Mouse (Mus musculus): ENCODE data around the gene Rrp8. TPM values are rescaled to one million over a fixed set of nuclear protein-coding genes. Genes with fewer than 3 reads are reported as not detected.

Rrp8 gene
- polyA plus RNA-seq, 1 experiment: 16.3 TPM

GRCm38 (mm10) chr7:105690875-105691274 is 46.3 kb downstream of the Rrp8 start:
- H3K36me3 ChIP-seq (ENCODE audit: control insufficient read depth, insufficient read depth, low read length): no peaks in the 10 kb centered on the region
- no peak overlapping the region for H3K4me3 ChIP-seq (ENCODE audit: control insufficient read depth, insufficient read depth, low read length)
- TF ChIP-seq CTCF (IDR thresholded peaks at IDR 0.05; ENCODE audit: borderline replicate concordance, control insufficient read depth, extremely low read depth, insufficient read depth, low read length, poor library complexity) (no peak), POLR2A (IDR thresholded peaks at IDR 0.05; ENCODE audit: control insufficient read depth, extremely low read depth, insufficient read depth, low read length, poor library complexity) (no peak)
- no peaks in the 10 kb centered on the region for H3K4me1 ChIP-seq (replicated peaks; ENCODE audit: control insufficient read depth, insufficient read depth, low read length)
- 3% methylated on average over 1 of the region's 1 CpGs for WGBS
- DNase-seq: no peak
- no peaks in the 10 kb centered on the region for H3K27me3 ChIP-seq (ENCODE audit: control insufficient read depth, insufficient read depth, low read length)
- H3K27ac ChIP-seq (ENCODE audit: control insufficient read depth, insufficient read depth, low read length): no peak overlapping the region

GRCm38 (mm10) chr7:105685541-105686197 is 51.5 kb downstream of the Rrp8 start:
- Histone ChIP-seq H3K27me3 (ENCODE audit: control insufficient read depth, insufficient read depth, low read length) (no peaks in the 10 kb centered on the region), H3K27ac (ENCODE audit: control insufficient read depth, insufficient read depth, low read length) (no peak overlapping the region), H3K4me3 (ENCODE audit: control insufficient read depth, insufficient read depth, low read length) (no peak overlapping the region), H3K4me1 (replicated peaks; ENCODE audit: control insufficient read depth, insufficient read depth, low read length) (no peaks in the 10 kb centered on the region), H3K36me3 (ENCODE audit: control insufficient read depth, insufficient read depth, low read length) (no peaks in the 10 kb centered on the region)
- TF ChIP-seq CTCF (IDR thresholded peaks at IDR 0.05; ENCODE audit: borderline replicate concordance, control insufficient read depth, extremely low read depth, insufficient read depth, low read length, poor library complexity) (no peak), POLR2A (IDR thresholded peaks at IDR 0.05; ENCODE audit: control insufficient read depth, extremely low read depth, insufficient read depth, low read length, poor library complexity) (no peak)
- WGBS: 55% methylated on average over 13 of the region's 13 CpGs
- DNase-seq: no peak

Other genes with a start within 250 kb of the Rrp8 start
- gene Smpd1, start 183.0 kb downstream of the Rrp8 start, polyA plus RNA-seq (2012; rRNA removed): 43.3 and 47.7 TPM in 2 replicates
- gene Apbb1, start 155.7 kb downstream of the Rrp8 start, polyA plus RNA-seq (2012; rRNA removed): 17.7 and 34.8 TPM in 2 replicates
- gene Hpx, start 137.2 kb downstream of the Rrp8 start, polyA plus RNA-seq (2012; rRNA removed): 0.97 and 8.6 TPM in 2 replicates
- 22.0 and 24.1 TPM in 2 replicates for gene Trim3, start 103.8 kb downstream of the Rrp8 start, polyA plus RNA-seq (2012; rRNA removed)
- gene Timm10b, start 97.3 kb downstream of the Rrp8 start, polyA plus RNA-seq (2012; rRNA removed): 151 and 194 TPM in 2 replicates
- 53.6 and 56.8 TPM in 2 replicates for gene Arfip2, start 97.0 kb downstream of the Rrp8 start, polyA plus RNA-seq (2012; rRNA removed)
- 414 and 445 TPM in 2 replicates for gene Gm45799, start 96.8 kb downstream of the Rrp8 start, polyA plus RNA-seq (2012; rRNA removed)
- gene Dnhd1, start 86.6 kb downstream of the Rrp8 start, polyA plus RNA-seq (2012; rRNA removed): 1.4 and 2.7 TPM in 2 replicates
- gene Ilk, start 793 bp downstream of the Rrp8 start, polyA plus RNA-seq (2012; rRNA removed): 179 and 182 TPM in 2 replicates
- gene Taf10, start 7.0 kb upstream of the Rrp8 start, polyA plus RNA-seq (2012; rRNA removed): 553 and 667 TPM in 2 replicates
- 134 and 153 TPM in 2 replicates for gene Tpp1, start 14.8 kb upstream of the Rrp8 start, polyA plus RNA-seq (2012; rRNA removed)
- 2.0 and 2.1 TPM in 2 replicates for gene Dchs1, start 50.3 kb upstream of the Rrp8 start, polyA plus RNA-seq (2012; rRNA removed)
- 140 and 157 TPM in 2 replicates for gene Mrpl17, start 73.7 kb upstream of the Rrp8 start, polyA plus RNA-seq (2012; rRNA removed)
- 2.6 and 5.1 TPM in 2 replicates for gene Gm4070, start 216.6 kb upstream of the Rrp8 start, polyA plus RNA-seq (2012; rRNA removed)